Mouse (Mus musculus) kidney, postnatal 14 days (tissue): Measurements from ENCODE around the gene Actrt2.

Source experiments
- DNase-seq: peaks from one replicate; pipeline ENCODE4 v3.0.0; 2022; ENCODE audit warnings: mixed read lengths

Gene Actrt2

GRCm38 (mm10) chr4:154637468-154638319, 30.0 kb downstream of the Actrt2 start:
- DNase-seq = no peak

GRCm38 (mm10) chr4:154636721-154637311, 30.9 kb downstream of the Actrt2 start, which contains the start of gene Prdm16:
Gene Prdm16, minus strand, starts transcription at chr4:154636873.
- peak; percentile 69 for DNase-seq

GRCm38 (mm10) chr4:154636053-154636433, 31.6 kb downstream of the Actrt2 start:
- DNase-seq = peak; percentile 60

GRCm38 (mm10) chr4:154635241-154636052, 32.2 kb downstream of the Actrt2 start:
- peak; percentile 63 for DNase-seq

- peak; percentile 34 for DNase-seq
These were observed 33.0 kb downstream of the Actrt2 start for GRCm38 (mm10) chr4:154634470-154635240.

- no peak for DNase-seq
These were observed 33.7 kb downstream of the Actrt2 start for GRCm38 (mm10) chr4:154634001-154634400.

- peak; percentile 54 for DNase-seq
These were observed 34.6 kb downstream of the Actrt2 start for GRCm38 (mm10) chr4:154632800-154633764.

GRCm38 (mm10) chr4:154630763-154631162, 36.9 kb downstream of the Actrt2 start:
- no peak for DNase-seq

- DNase-seq = no peak
These were observed 40.1 kb downstream of the Actrt2 start for GRCm38 (mm10) chr4:154627419-154628142.

GRCm38 (mm10) chr4:154626282-154626681, 41.4 kb downstream of the Actrt2 start:
- DNase-seq = no peak

- no peak for DNase-seq
These were observed 42.0 kb downstream of the Actrt2 start for GRCm38 (mm10) chr4:154625710-154626109.

GRCm38 (mm10) chr4:154623241-154623640, 44.4 kb downstream of the Actrt2 start:
- DNase-seq = no peak

GRCm38 (mm10) chr4:154622521-154622920, 45.1 kb downstream of the Actrt2 start:
- DNase-seq = no peak
